Mouse (Mus musculus) gonadal fat pad, adult 2 months (tissue): ENCODE measurements around the gene Sec24c. TPM values are rescaled to one million over a fixed set of nuclear protein-coding genes. Genes with fewer than 3 reads are reported as not detected.
"Not testable (repeated sequence)": the region's sequence is repeated elsewhere in the genome, so short reads cannot be mapped to it uniquely, and the experiment has no call there.

Source experiments
- DNase-seq: peaks from one replicate; pipeline ENCODE4 v3.0.0-alpha.2; 2012; ENCODE audit warnings: low read depth
- polyA plus RNA-seq: library from polyadenylated mRNA; depleted of rRNA; stranded (reverse); fragments of >200 nt; gene quantifications from 2 replicates; pipeline ENCODE4 v1.2.3, GENCODE M21; 2012

Sec24c gene
- polyA plus RNA-seq, 1 experiment: 173 TPM

DNA sequence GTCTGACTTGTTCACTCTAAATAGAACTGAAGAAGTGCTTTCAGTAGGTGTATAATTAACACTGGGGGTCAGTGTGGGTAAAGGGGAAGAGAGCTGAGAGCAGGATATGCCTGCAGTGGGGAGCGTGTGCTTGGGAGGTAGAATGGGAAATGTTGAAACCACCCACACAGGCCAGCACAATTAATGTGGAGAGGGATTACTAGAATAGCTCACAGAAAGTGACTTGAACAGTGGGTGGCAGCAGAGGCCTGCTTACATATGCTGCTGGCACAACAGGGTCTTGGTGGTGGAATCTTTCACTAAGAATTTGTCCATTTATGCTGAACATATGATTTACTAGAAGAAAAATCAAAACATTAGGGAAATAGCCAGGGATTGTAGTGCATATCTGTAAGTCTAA is 22.9 kb downstream of the Sec24c start:
- DNase-seq: no peak

DNA sequence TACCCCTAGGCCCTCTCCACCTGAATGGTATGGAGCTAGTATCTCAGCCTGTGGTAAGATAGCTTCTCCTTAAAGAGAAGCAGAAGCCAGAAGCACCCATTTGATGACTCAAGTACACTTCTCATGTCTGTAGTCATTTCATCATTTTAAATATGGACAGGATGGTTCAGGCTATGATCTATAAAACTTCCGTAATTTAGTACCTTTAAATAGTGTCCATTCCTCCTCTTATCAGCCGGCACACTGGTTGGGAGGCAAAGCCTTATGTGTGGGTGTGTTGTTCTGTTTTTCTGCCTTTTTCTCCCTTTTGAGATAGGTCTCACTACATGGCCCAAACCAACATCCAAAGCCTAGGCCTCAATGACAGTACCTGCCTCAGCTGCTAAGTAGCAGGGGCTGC is 24.4 kb downstream of the Sec24c start:
- no peak for DNase-seq

DNA sequence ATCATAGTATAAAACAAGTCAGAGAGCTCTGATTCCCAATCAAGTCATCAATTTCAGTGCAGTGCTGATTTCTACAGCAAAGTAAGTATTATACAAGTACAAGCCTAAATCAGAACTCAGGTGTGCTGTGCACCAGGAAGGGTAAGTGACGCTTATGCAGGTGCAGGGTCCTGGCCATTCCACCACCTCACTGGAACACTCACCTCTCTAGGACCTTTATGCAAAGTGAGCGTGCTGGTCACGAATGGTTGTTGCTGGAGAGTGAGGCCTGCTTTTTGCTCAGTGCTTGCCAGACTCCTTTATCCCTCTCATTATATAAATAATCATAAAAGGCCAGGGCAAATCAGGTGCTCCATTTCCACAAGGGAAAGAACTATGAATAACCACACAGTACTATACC is 26.3 kb downstream of the Sec24c start:
- no peak for DNase-seq

DNA sequence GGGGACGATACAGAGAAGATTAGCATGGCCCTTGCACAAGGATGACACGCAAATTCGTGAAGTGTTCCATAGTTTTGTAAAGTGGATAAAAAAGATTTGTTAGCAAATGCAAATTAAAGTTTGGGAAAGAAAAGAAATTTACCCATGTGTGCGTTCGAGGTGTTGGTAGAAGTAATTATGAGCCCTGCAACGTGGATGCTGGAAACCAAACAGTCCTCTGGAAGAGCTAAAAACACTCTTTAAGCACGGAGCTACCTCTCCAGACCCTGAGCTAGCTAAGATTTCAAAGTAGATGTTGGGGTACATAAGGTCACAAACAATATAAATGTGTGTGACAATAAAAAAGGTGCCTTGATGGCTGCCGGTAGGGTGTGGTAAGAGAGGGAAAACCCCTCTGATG is 27.4 kb downstream of the Sec24c start:
- DNase-seq: no peak

DNA sequence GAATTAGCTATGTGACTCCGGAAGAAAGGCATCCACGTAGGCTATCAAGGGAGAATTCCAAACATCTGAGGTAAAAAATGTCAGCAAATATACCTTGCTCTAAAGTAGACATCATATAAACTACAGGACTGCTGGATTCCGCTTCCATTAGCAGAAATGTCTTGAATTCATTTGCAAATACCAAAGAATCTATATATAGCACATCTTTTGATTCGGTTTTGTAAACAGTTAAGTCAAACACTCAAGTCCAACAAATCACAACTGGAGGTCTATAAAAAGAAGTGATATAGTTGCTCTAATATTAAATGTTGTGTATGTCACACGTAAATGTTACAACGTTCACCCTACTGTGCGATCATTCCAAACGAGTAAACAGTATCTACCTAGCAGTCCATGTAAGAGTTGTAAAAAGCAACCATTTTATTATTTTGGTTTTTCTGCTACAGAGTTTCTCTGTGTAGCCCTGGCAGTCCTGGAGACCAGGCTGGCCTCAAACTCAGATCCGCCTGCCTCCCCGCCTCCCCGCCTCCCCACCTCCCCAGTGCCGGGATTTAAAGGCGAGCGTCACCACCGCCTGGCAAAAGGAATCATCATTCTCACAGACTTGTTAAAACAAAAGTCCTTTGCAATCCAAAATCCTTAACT is 28.1 kb downstream of the Sec24c start:
- no peak for DNase-seq

DNA sequence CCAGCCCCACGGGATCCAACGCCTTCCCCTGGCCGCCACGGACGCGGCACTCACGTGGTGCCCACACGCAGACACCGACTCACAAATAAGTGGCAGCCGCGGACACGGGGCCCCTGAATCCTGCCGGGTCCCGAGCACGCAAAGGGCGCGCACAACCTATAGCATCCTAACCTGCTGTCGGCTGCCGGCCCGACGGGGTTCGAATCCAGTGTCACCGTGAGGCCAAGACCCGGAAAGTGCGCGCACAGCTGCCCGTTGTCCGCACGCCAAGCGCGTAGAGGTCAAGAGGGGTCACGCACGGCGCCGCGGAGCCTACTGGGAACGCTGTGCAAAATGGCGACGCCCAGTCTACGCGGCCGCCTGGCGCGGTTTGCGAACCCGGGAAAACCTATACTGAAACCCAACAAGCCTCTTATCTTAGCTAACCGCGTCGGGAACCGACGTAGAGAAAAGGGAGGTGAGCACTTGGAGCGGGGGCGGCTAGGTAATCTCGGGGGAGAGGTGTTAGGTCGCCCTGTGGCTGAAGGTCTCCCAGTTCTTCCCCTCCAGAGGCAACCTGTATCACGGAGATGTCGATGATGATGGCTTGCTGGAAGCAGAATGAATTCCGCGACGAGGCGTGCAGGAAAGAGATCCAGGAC is 28.8 kb downstream of the Sec24c start, which contains the start of gene Chchd1:
Gene Chchd1, plus strand, starts transcription at position 266 of the 641 bp plus-strand sequence.
- no peak for DNase-seq

DNA sequence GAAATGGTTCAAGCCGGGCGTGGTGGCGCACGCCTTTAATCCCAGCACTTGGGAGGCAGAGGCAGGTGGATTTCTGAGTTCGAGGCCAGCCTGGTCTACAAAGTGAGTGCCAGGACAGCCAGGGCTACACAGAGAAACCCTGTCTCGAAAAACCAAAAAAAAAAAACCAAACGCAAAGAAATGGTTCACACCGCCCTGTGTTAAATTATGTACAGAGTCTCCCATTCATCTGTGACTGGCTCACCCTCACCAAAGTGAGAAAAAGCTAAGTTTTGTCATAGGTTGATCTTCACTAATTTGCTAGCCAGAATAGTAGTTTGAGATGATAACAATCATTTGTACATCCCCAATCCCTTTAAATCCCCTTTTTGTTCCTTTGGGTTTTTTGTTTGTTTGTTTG is 29.4 kb downstream of the Sec24c start:
- DNase-seq: not testable (repeated sequence)

DNA sequence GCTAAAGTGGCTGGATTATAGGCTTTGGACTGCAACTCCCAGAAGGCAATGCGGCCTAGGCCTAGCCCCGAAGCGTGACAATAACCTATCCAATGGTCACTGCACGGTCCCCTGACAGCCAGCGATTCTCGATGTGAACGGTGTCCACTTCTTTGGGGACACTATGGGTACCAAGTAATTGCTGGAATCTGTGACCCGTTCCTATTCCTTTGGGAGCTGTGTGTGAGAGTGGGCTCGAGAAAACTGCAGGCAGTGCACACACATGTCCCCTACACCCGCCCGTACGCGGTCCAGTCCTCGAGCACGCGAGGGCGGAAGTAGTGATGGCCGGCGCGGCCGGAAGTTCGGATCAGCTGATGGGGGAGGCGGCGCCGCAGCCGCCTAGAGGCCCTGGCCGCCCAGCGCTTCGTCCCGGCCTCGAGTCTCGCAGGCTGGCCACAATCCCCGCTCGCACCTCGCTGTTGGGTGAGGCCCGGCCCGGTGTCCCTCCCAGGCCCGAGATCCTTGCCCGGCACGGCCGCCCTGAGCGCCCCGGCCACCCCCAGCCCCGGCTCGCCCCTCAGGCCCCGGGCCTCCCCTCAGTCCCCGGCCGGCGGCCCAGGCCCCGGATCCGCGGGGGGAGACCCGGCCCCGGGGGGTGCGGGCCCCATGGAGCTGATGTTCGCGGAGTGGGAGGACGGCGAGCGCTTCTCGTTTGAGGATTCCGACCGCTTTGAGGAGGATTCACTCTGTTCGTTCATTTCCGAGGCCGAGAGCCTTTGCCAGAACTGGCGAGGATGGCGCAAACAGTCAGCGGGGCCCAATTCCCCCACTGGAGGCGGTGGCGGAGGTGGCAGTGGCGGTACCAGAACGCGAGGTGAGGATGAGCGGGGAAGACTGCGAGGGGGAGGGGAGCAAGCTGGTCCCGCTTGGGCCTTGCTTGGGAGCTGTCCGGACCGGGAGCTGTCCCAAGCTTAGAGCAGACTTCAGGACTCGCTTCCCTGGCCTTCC is 33.4 kb downstream of the Sec24c start, which contains the start of gene Zswim8:
Gene Zswim8, plus strand, starts transcription at position 352 of the 990 bp plus-strand sequence.
- DNase-seq: no peak

DNA sequence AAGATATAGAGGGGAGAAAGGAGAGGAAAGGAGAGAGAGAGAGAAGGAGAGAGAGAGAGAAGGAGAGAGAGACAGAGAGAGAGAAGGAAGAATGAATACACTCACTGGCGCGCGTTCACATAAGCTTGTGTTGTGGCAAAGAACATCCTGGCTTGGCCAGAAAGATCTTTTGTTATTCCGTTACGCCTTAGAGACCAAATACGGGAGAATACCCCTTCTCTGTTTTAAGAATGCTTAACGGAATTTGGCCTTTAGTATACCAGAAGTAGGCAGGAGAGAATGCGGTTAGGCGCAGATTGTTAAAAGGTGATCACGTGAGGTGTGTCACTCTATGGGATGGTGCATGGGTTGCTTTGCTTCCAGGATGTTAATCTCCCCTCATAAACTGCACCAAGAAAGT is 34.1 kb downstream of the Sec24c start:
- no peak for DNase-seq

DNA sequence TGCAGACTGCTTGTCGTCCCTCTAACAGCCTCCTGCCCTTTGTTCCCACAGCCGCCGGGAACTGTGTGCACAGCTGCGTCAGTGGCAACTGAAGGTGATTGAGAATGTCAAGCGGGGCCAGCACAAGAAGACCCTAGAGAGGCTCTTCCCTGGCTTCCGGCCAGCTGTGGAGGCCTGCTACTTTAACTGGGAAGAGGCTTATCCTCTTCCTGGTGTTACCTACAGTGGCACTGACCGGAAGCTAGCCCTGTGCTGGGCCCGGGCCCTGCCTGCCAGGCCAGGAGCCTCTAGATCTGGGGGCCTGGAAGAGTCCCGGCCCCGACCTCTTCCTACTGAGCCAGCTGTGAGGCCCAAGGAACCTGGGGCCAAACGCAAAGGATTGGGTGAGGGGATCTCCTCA is 39.7 kb downstream of the Sec24c start:
- no peak for DNase-seq

DNA sequence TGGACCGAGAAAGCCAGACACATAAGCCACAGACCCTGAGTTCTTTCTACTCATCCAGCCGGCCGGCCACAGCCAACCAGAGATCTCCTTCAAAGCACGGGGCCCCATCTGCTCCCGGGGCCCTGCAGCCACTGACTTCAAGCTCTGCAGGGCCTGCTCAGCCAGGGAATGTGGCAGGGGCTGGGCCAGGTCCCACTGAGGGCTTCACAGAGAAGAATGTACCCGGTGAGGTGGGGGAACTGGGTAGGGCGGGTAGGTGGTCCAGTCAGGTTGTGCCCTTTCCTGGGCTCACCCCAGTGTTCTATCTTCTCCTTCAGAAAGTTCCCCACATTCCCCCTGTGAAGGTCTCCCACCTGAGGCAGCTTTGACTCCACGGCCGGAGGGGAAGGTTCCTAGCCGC is 44.3 kb downstream of the Sec24c start:
- DNase-seq: no peak

DNA sequence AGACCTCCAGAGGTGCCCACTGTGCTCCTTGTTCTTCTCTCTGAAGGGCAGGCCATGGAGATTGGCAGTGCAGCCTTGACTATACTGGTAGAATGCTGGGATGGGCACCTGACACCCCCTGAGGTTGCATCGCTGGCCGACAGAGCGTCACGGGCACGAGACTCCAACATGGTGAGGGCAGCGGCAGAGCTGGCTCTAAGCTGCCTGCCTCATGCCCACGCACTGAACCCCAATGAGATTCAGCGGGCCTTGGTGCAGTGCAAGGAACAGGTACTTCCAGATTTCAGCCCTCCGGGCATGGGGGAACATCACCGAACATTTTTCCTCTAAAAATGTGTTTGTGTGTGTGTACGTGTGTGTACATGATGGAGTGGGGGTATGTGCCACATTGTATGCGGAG is 45.7 kb downstream of the Sec24c start:
- no peak for DNase-seq

DNA sequence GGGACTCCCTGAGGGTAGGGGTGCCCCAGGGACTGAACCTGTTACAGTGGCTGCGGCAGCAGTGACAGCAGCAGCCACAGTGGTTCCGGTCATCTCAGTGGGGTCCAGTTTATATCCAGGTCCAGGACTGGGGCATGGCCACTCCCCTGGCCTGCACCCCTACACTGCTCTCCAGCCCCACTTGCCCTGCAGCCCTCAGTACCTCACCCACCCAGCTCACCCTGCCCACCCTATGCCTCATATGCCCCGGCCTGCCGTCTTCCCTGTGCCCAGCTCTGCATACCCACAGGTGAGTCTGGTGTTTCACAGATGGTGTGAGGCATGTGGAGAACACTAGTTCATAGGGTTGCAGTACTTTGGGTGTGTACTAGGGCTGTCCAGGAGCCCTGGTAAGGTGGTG is 47.3 kb downstream of the Sec24c start:
- no peak for DNase-seq

DNA sequence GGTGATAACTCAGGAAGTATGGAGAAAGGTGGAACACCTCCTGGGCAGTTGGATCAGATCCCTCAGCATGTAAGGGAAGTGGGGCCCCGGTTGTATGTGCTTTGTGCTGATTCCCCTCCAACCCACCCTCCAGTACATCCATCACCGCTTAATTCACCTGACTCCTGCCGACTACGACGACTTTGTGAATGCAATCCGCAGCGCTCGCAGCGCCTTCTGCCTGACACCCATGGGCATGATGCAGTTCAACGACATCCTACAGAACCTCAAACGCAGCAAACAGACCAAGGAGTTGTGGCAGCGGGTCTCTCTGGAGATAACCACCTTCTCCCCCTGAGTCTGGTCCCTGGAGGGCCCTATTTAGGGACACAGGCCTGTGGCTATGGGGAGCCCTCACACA is 48.9 kb downstream of the Sec24c start:
- DNase-seq: no peak

DNA sequence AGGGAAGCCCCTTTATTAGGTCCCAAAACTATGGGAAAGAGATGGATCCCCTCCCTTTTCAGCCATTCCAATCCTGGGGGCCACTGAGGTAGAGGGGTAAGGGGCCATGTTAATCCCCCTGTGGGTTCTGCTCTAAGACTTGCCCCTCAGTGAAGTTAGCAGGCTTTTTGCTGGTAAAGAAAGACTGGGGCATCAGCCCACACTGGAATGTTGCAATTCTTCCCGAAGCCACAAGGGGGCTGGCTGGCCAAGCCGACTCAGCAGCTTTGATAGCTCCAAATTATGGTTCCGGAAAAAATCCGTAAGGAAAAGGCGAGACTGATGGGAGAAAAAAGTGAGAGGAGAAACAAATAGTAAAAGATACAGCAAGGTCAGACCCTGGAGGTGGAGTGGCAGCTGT is 49.9 kb downstream of the Sec24c start:
- DNase-seq: no peak

DNA sequence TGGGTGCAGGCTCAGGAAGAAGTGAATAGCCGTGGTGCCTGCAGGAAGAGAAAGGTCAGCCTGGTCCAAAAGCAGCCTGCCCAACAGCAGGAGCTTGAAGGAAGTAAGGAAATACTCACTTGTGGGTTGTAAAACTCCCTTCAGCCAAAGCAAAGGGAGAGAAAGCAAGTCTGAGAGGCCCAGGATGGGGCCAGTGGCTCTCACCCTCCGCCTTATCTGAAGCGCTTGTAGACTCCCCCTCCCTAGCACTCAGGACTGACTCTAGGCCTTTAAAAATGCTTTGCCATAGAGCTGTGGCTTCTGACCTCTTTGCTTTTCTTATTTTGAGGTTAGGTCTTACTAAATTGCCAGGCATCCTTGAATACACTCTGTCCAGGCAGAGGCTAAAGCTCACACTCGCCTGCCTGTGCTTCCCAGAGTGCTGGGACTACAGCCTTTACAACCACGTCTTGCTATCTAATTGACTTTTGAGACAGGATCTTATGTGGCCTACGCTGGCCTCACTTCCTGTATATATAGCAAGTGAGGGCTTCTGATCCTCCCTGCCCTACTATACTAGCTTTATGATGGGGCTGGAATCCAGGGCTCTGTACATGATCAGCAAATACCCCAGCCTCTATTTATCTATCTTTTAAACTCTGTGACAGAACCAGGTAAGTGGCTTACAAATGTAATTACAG is 51.7 kb downstream of the Sec24c start:
- DNase-seq: no peak

DNA sequence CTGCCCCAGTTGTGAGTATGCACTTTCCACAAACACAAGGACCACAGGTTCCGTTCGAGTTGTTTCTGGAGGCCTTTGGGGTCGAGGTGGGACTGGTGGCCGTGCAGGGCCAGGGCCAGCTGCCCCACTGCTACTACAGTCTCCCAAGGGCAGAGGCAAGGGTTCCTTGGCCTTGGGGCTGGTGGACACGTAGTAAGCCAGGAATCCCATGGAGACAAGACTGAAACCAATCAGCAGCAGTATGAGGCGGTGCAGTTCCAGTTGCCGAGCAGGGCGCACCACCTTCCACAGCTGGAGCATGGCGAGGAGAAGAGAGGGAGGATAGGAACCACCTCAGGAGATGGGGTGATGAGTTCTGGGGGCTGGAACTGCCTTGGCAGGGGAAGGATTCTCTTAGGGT is 55.8 kb downstream of the Sec24c start:
- no peak for DNase-seq

DNA sequence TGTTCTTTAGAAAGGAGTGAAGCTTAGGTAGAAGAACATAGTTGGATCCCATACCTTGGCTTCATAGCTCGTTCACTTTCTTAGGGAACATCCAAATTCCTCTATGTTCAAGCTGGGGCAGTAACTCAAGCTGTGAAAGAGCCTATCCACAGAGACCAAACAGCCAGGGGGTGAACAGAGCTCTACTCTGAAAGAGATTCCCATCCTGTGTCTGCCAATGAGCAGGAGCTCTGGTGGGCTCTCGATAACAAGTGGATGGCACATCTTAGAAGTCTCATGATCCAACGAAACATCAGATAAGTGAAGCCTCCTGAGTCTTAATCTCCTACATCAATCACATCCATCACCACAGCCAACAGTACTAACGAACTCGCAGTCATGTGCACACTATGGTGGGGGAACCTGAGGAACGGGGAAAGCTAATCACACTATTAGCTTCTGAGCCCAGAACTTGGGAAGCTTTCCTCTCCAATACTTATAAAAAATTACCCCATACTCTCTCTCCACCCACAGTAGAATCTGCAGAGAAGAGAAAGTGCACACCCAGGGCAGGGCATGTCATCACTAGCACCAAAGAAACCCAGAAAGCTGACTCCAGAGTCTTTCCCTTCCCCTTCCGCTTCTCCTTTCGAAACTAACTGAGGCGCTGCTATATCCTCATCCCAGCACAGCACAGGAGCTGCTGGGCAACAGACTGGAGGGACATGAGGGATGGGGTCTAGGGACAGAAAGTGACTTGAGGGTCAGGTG is 56.9 kb downstream of the Sec24c start:
- DNase-seq: no peak

DNA sequence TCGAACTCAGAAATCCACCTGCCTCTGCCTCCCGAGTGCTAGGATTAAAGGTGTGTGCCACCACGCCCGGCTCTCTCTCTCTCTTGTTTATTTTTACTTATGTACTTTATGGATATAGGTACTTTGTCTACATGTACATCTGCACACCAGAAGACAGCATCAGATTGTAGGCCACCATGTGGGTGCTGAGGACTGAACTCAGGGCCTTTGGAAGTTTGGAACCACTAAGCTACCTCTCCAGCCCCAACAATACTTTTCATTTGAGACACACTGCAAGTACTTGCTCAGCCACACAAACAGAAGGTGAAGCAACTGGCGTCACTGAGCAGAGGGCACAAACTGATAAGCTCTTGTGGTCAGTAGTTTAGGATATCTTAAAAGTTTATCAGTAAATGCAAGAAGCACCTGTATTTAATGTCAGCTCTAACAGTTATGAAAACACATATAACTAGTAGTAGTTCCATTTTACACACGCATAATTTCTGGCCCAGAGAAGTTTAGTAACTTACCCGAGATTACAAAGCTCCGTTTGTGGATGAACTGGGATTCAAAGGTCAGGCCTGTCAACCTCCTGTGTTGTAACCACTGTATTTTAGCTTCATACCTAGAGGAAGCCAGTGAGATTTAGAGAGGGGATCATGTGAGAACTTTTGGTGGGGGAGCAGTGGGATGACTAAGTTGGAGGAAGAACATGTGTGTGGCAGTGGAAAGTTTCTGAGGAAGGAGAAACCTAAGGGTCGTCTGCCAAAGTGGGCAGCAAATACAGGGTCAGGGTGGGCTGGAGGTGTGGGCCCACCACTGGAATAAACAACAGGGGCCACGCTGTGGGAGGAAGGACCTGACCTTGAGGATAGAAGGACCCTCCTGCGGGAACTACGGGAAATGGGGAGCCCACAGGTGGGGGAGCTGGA is 59.2 kb downstream of the Sec24c start:
- no peak for DNase-seq
